Mouse (Mus musculus): ENCODE data around the gene Grsf1.

DNA sequence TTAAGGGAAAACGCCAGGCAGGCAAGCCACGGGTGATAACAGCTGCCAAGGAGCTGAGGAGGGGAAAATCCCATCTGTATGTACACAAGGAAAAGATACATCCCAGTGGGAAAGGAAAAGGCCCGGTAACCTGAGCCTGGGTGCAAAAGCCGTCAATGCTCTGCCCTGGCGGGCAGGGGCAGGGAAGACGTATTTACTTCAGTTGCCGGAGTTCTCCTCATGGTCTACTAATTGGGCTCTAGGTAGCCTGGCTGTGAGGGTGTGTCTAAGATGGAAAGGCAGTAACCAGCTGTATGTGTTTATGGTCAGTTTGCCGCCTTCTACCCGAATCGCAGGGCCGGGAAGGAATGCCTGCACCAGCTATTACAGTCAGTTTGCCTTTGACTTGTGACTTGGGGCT lies 46.8 kb downstream of the Grsf1 start:
- TF ChIP-seq POLR2A (IDR thresholded peaks at IDR 0.05; ENCODE audit: borderline replicate concordance, low read depth, low read length): no peak
- TF ChIP-seq CTCF (IDR thresholded peaks at IDR 0.05; ENCODE audit: low read depth, low read length): no peak
